Mouse (Mus musculus): ENCODE results near the gene Bicral. TPM values are rescaled to one million over a fixed set of nuclear protein-coding genes. Genes with fewer than 3 reads are reported as not detected.
"Not testable (repeated sequence)": the region's sequence is repeated elsewhere in the genome, so short reads cannot be mapped to it uniquely, and the experiment has no call there.

Bicral gene
- polyA plus RNA-seq, 1 experiment from 2014 or later = 3.4 TPM

- peaks cover 37% of the 10 kb centered on the region for H3K36me3 ChIP-seq
- under 1% methylated on average over 50 of the region's 50 CpGs for whole genome bisulfite sequencing
- H3K27me3 ChIP-seq (replicated peaks) = no peaks in the 10 kb centered on the region
- peak within 1 kb of the TSS; percentile 78 for H3K27ac ChIP-seq (replicated peaks)
- peak within 1 kb of the TSS; percentile 95 for H3K9ac ChIP-seq
- peaks cover 17% of the 10 kb centered on the region for H3K4me1 ChIP-seq
- H3K4me3 ChIP-seq = peak within 1 kb of the TSS; percentile 97
- H3K9me3 ChIP-seq = no peaks in the 10 kb centered on the region
- ATAC-seq (ENCODE audit: extremely low read depth, insufficient number of reproducible peaks, low FRiP score, low TSS enrichment) = peak; percentile 73
- peak within 1 kb of the TSS; percentile 90 for H3K4me2 ChIP-seq
Measured at GRCm38 (mm10) chr17:46772404-46773277, 85.6 kb downstream of the Bicral start, which contains the start of gene 2310039H08Rik. TSS of gene 2310039H08Rik (plus strand) at chr17:46772635.

DNA sequence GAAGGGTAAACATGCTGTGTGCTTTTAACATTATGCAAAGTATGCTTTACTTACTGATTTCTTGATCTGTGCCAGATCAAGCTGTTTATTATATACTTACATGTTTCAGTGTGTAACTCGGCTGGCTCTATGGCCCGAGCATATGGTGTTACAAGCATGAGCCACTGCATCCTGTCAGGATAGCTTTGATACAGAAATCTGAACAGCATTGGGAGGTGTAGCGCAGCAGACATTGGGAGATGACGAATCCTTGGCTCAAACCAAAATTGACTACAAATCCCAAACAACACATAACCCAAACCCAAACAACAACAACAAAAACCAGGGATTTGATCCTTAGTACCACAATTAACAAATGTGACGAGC lies 86.3 kb downstream of the Bicral start:
- Histone ChIP-seq H3K27me3 (replicated peaks) (no peaks in the 10 kb centered on the region), H3K4me3 (peak overlapping the region; percentile 97), H3K4me2 (peak overlapping the region; percentile 90), H3K9ac (peak overlapping the region; percentile 95), H3K36me3 (peaks cover 31% of the 10 kb centered on the region), H3K4me1 (peaks cover 17% of the 10 kb centered on the region), H3K9me3 (no peaks in the 10 kb centered on the region), H3K27ac (replicated peaks) (peak overlapping the region; percentile 78)
- 6% methylated on average over 5 of the region's 5 CpGs for WGBS
- no peak for ATAC-seq (ENCODE audit: extremely low read depth, insufficient number of reproducible peaks, low FRiP score, low TSS enrichment)

- peak overlapping the region; percentile 78; the same call in 1 of the 2 replicates for H3K27ac ChIP-seq (replicated peaks)
- H3K4me1 ChIP-seq = peaks cover 17% of the 10 kb centered on the region
- ATAC-seq (ENCODE audit: extremely low read depth, insufficient number of reproducible peaks, low FRiP score, low TSS enrichment) = no peak
- no peaks in the 10 kb centered on the region for H3K27me3 ChIP-seq (replicated peaks)
- 56% methylated on average over 17 of the region's 17 CpGs for WGBS
- H3K4me2 ChIP-seq = peak overlapping the region; percentile 90
- H3K36me3 ChIP-seq = peaks cover 27% of the 10 kb centered on the region
- H3K4me3 ChIP-seq = peak overlapping the region; percentile 97
- no peaks in the 10 kb centered on the region for H3K9me3 ChIP-seq
- peak overlapping the region; percentile 95 for H3K9ac ChIP-seq
Measured at GRCm38 (mm10) chr17:46771616-46772015, 86.7 kb downstream of the Bicral start.

DNA sequence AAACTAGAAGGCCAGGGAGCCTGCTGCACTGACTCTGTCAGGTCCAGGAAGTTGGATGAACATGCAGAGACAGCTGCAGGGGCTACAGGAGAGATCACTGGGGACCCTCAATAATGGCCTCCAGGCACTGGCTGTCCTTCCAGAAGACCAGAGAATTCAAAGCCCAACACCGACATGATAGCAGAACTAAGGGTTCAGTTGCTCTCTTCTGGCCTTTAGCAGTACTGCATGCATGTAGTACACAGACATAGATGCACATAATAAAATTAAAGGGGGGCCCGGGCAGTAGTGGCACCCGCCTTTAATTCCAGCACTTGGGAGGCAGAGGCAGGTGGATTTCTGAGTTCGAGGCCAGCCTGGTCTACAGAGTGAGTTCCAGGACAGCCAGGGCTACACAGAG lies 87.3 kb downstream of the Bicral start:
- H3K9me3 ChIP-seq = no peaks in the 10 kb centered on the region
- H3K4me3 ChIP-seq = no peak overlapping the region
- H3K4me2 ChIP-seq = no peak overlapping the region
- no peak overlapping the region for H3K9ac ChIP-seq
- 88% methylated on average over 4 of the region's 4 CpGs for WGBS
- H3K27me3 ChIP-seq (replicated peaks) = no peaks in the 10 kb centered on the region
- ATAC-seq (ENCODE audit: extremely low read depth, insufficient number of reproducible peaks, low FRiP score, low TSS enrichment) = no peak
- H3K4me1 ChIP-seq = peaks cover 17% of the 10 kb centered on the region
- peaks cover 21% of the 10 kb centered on the region for H3K36me3 ChIP-seq
- H3K27ac ChIP-seq (replicated peaks) = no peak overlapping the region

- Histone ChIP-seq H3K9me3 (no peaks in the 10 kb centered on the region), H3K27ac (replicated peaks) (no peak overlapping the region), H3K4me3 (no peak overlapping the region), H3K4me2 (no peak overlapping the region), H3K9ac (no peak overlapping the region), H3K27me3 (replicated peaks) (no peaks in the 10 kb centered on the region), H3K4me1 (peaks cover 17% of the 10 kb centered on the region), H3K36me3 (peaks cover 16% of the 10 kb centered on the region)
- 89% methylated on average over 11 of the region's 11 CpGs for WGBS
- no peak for ATAC-seq (ENCODE audit: extremely low read depth, insufficient number of reproducible peaks, low FRiP score, low TSS enrichment)
Measured at GRCm38 (mm10) chr17:46770546-46770945, 87.7 kb downstream of the Bicral start.

DNA sequence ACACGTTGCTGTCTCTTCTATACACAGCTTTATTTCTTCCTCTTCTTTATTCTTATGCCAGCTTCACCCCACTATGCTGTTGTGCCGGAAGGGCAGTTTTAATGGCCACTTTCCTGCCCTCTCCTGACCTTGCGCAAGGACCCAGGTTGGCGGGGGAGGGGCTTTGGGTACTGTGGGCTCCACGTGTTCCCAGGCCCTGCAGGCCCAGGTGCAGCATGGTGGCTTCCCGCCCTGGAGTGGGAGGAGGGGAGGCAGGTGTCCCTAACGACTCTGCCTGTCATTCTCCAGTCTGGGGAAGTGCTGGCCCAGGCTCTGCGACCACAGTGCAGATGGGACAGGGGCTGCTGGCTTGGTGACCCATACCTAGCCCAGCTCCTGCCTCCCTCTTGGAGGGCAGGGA lies 90.4 kb downstream of the Bicral start:
- ATAC-seq (ENCODE audit: extremely low read depth, insufficient number of reproducible peaks, low FRiP score, low TSS enrichment) = no peak
- WGBS = 54% methylated on average over 8 of the region's 8 CpGs
- Histone ChIP-seq H3K27ac (replicated peaks) (no peak overlapping the region), H3K9me3 (no peaks in the 10 kb centered on the region), H3K9ac (no peak overlapping the region), H3K27me3 (replicated peaks) (no peaks in the 10 kb centered on the region), H3K4me1 (peaks cover 7% of the 10 kb centered on the region), H3K4me3 (no peak overlapping the region), H3K36me3 (no peaks in the 10 kb centered on the region), H3K4me2 (no peak overlapping the region)

GRCm38 (mm10) chr17:46764916-46765315 lies 93.4 kb downstream of the Bicral start:
- 51% methylated on average over 9 of the region's 9 CpGs for WGBS
- H3K27ac ChIP-seq (replicated peaks); ATAC-seq (ENCODE audit: extremely low read depth, insufficient number of reproducible peaks, low FRiP score, low TSS enrichment): not testable (repeated sequence)

DNA sequence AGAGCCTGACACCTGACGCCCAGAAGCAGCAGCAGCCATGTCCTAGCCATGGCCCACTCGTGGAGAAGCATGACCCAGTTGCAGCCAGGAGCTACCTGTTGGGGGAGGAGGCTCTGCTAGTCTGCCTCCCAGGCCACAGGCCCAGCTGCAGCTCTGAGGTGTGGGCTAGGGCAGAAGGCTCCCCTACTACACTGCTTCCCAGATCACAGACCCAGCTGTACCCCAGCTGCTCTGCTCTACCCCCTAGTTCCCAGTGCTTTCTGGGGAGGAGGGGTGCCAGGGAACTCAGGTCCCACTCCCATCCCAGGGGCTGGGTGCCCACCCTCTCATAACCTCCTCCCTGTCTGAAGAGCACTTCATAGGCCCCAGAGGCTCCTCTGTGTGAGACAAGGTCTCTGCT lies 94.7 kb downstream of the Bicral start, which contains the start of gene Ptcra:
TSS of gene Ptcra (minus strand) at position 169 of the 400 bp plus-strand sequence.
- Histone ChIP-seq H3K36me3 (no peaks in the 10 kb centered on the region), H3K4me1 (no peaks in the 10 kb centered on the region), H3K9ac (no peak within 1 kb of the TSS), H3K9me3 (no peaks in the 10 kb centered on the region), H3K4me3 (no peak within 1 kb of the TSS), H3K27me3 (replicated peaks) (no peaks in the 10 kb centered on the region), H3K4me2 (no peak within 1 kb of the TSS), H3K27ac (replicated peaks) (no peak within 1 kb of the TSS)
- 55% methylated on average over 2 of the region's 2 CpGs for WGBS
- no peak for ATAC-seq (ENCODE audit: extremely low read depth, insufficient number of reproducible peaks, low FRiP score, low TSS enrichment)

More at GRCm38 (mm10) chr17:46764916-46765315, 93.4 kb downstream of the Bicral start:
- not testable (repeated sequence) for H3K9me3 ChIP-seq; H3K27me3 ChIP-seq (replicated peaks); H3K4me1 ChIP-seq; H3K36me3 ChIP-seq; H3K4me2 ChIP-seq; H3K9ac ChIP-seq; H3K4me3 ChIP-seq

GRCm38 (mm10) chr17:46758753-46759152 lies 99.5 kb downstream of the Bicral start:
- no peaks in the 10 kb centered on the region for H3K27me3 ChIP-seq (replicated peaks)
- 75% methylated on average over 12 of the region's 12 CpGs for WGBS
- no peak for ATAC-seq (ENCODE audit: extremely low read depth, insufficient number of reproducible peaks, low FRiP score, low TSS enrichment)
- no peak overlapping the region for H3K9ac ChIP-seq
- no peaks in the 10 kb centered on the region for H3K4me1 ChIP-seq
- no peak overlapping the region for H3K27ac ChIP-seq (replicated peaks)
- H3K9me3 ChIP-seq = no peaks in the 10 kb centered on the region
- no peak overlapping the region for H3K4me2 ChIP-seq
- no peaks in the 10 kb centered on the region for H3K36me3 ChIP-seq
- no peak overlapping the region for H3K4me3 ChIP-seq

DNA sequence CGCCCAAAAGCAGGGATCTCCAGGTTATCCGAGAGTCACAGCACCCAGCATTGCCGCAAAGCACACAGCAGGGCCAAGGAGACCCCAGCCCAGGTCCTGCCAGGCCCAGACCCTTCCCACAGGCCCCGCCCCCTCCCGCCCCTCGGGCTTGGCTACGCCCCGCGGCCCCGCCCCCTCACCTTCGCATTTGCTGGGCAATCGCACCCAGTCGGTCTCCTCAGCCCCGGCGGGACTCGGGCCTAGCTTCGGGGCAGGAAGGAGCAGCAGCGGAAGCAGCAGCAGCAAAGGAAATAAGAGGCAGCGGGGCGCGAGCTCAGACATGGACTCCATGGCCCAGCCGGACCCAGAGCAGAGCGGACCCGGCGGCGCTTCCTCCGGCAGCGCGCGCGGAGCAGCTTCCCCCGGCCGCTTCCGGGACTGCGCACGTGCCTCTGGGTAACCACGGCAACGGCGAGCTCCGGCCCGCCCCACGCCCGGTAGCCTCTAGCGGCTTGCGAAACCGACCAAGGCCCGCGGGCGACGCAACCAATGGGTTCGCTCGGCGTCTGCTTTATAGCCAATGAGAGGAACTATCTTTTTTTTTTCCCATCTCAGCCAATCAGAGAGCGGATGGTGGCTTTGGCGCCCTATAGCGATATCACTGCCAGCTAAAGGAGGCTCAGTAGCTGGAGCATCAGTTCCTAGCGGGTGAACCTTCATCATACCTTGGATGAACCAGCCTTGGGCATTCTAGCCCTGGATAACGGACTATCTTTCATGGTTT lies 106.3 kb downstream of the Bicral start, which contains the start of gene Cnpy3:
TSS of gene Cnpy3 (minus strand) at position 421 of the 763 bp plus-strand sequence.
- H3K9ac ChIP-seq = peak within 1 kb of the TSS; percentile 90

DNA sequence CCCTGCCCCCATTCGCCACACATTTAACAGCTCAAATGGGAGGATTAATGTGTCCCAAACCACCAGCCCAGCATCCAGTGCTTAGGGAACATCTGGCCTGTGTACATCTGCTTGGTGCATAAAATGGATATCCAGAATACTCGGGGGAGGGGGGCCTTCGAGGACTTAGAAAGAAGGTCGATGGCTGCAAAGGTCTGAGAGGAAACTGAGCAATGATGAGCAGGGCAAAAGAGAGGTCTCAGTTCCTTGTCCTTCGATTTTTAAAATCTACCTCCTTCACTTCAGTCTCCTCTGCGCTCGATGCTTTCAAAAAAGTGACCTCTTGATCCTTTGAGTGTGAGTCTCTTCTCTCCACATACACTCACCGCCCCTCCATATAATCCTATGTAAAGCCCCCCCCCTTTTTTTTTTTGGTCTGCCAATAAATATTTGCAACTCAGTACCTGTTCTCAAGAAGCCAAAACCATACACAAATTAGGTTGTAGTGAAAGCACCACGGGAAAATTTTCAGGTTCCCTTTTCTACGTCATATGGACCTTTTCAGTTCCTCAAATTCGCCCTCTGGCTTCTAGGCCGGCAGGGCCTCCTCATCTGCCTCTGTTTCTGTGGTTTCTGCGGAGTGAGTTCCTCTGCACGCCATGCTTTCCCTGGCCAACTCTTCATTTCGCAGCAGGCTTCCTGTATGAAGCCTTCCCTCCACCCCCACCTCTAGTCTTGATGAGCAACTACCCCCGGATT lies 107.1 kb downstream of the Bicral start:
- 28% methylated on average over 16 of the region's 16 CpGs for WGBS
- peak overlapping the region; percentile 90 for H3K9ac ChIP-seq
- peaks cover 17% of the 10 kb centered on the region for H3K36me3 ChIP-seq
- H3K27ac ChIP-seq (replicated peaks) = peak overlapping the region; percentile 89
- H3K4me2 ChIP-seq = peak overlapping the region; percentile 84
- H3K4me3 ChIP-seq = peak overlapping the region; percentile 85
- ATAC-seq (ENCODE audit: extremely low read depth, insufficient number of reproducible peaks, low FRiP score, low TSS enrichment) = no peak
- peaks cover 16% of the 10 kb centered on the region for H3K4me1 ChIP-seq
- no peaks in the 10 kb centered on the region for H3K27me3 ChIP-seq (replicated peaks)
- no peaks in the 10 kb centered on the region for H3K9me3 ChIP-seq

More for the DNA sequence above, 106.3 kb downstream of the Bicral start, which contains the start of gene Cnpy3:
- H3K27ac ChIP-seq (replicated peaks) = peak within 1 kb of the TSS; percentile 89
- peaks cover 9% of the 10 kb centered on the region for H3K36me3 ChIP-seq
- H3K4me2 ChIP-seq = peak within 1 kb of the TSS; percentile 84
- peak; percentile 99 for ATAC-seq (ENCODE audit: extremely low read depth, insufficient number of reproducible peaks, low FRiP score, low TSS enrichment)
- H3K4me3 ChIP-seq = peak within 1 kb of the TSS; percentile 85
- H3K9me3 ChIP-seq = no peaks in the 10 kb centered on the region
- H3K4me1 ChIP-seq = peaks cover 16% of the 10 kb centered on the region
- WGBS = under 1% methylated on average over 58 of the region's 58 CpGs
- no peaks in the 10 kb centered on the region for H3K27me3 ChIP-seq (replicated peaks)

Measured in heart, embryonic 13.5 days (tissue).